Mouse (Mus musculus) ovary, postnatal 36 days (tissue): ENCODE measurements around the gene Thyn1.

Source experiments
- DNase-seq: peaks from one replicate; pipeline ENCODE4 v3.0.0; 2022; ENCODE audit warnings: low spot score, mixed read lengths

Gene Thyn1

GRCm38 (mm10) chr9:26999461-27000395 lies at the start of gene Thyn1, which contains the start of gene Acad8:
Thyn1 (plus strand) TSS chr9:26999710.
Acad8 (minus strand) TSS chr9:26999566.
- peak; percentile 94 for DNase-seq

- DNase-seq = no peak
Measured at GRCm38 (mm10) chr9:26977754-26978153, 21.8 kb upstream of the Thyn1 start.

GRCm38 (mm10) chr9:26978776-26979175 lies 20.7 kb upstream of the Thyn1 start:
- no peak for DNase-seq

- DNase-seq = no peak
Measured at GRCm38 (mm10) chr9:26985090-26985613, 14.4 kb upstream of the Thyn1 start.

- no peak for DNase-seq
Measured at GRCm38 (mm10) chr9:26985668-26986277, 13.7 kb upstream of the Thyn1 start.

- no peak for DNase-seq
Measured at GRCm38 (mm10) chr9:26990181-26990580, 9.3 kb upstream of the Thyn1 start.

GRCm38 (mm10) chr9:26993118-26993517 lies 6.4 kb upstream of the Thyn1 start:
- no peak for DNase-seq

- no peak for DNase-seq
Measured at GRCm38 (mm10) chr9:26993900-26994299, 5.6 kb upstream of the Thyn1 start.

GRCm38 (mm10) chr9:26997062-26997461 lies 2.4 kb upstream of the Thyn1 start:
- DNase-seq = no peak

GRCm38 (mm10) chr9:26997501-26997900 lies 2.0 kb upstream of the Thyn1 start:
- DNase-seq = no peak

- no peak for DNase-seq
Measured at GRCm38 (mm10) chr9:26998669-26999460, 645 bp upstream of the Thyn1 start.

GRCm38 (mm10) chr9:27005231-27005630 lies 5.7 kb downstream of the Thyn1 start:
- DNase-seq = no peak

GRCm38 (mm10) chr9:27005933-27006332 lies 6.4 kb downstream of the Thyn1 start:
- no peak for DNase-seq

- DNase-seq = no peak
Measured at GRCm38 (mm10) chr9:27006866-27007265, 7.4 kb downstream of the Thyn1 start.

GRCm38 (mm10) chr9:27009231-27009630 lies 9.7 kb downstream of the Thyn1 start:
- no peak for DNase-seq

GRCm38 (mm10) chr9:27011572-27011971 lies 12.1 kb downstream of the Thyn1 start:
- DNase-seq = no peak

GRCm38 (mm10) chr9:27018961-27019360 lies 19.5 kb downstream of the Thyn1 start:
- DNase-seq = no peak

- no peak for DNase-seq
Measured at GRCm38 (mm10) chr9:27023681-27024080, 24.2 kb downstream of the Thyn1 start.

- no peak for DNase-seq
Measured at GRCm38 (mm10) chr9:27026708-27027107, 27.2 kb downstream of the Thyn1 start.

- peak; percentile 27 for DNase-seq
Measured at GRCm38 (mm10) chr9:27029022-27029827, 29.7 kb downstream of the Thyn1 start.
